Mouse (Mus musculus): Measurements from ENCODE around the gene N4bp2. TPM values are rescaled to one million over a fixed set of nuclear protein-coding genes. Genes with fewer than 3 reads are reported as not detected.

The N4bp2 gene
- total RNA-seq, 1 experiment, result 23.6 TPM

GRCm38 (mm10) chr5:65739366-65739765 lies 24.0 kb upstream of the N4bp2 start:
- Histone ChIP-seq H3K9me3 (ENCODE audit: control insufficient read depth, insufficient read depth, low read depth, low read length) (no peaks in the 10 kb centered on the region), H3K27ac (ENCODE audit: insufficient read depth, low read depth, low read length, poor library complexity, severe bottlenecking) (no peak overlapping the region), H3K4me1 (ENCODE audit: control insufficient read depth in 2 of 2, insufficient read depth in 2 of 2, low read length in 2 of 2, poor library complexity in 1 of 2) (no peaks in the 10 kb centered on the region), H3K9ac (ENCODE audit: insufficient read depth, low read depth, low read length, poor library complexity, severe bottlenecking) (no peak overlapping the region), H3K36me3 (ENCODE audit: control insufficient read depth, insufficient read depth, low read length, poor library complexity, severe bottlenecking) (no peaks in the 10 kb centered on the region), H3K4me3 (ENCODE audit: insufficient read depth in 1 of 2, low read depth in 1 of 2, low read length in 2 of 2, poor library complexity in 1 of 2, severe bottlenecking in 1 of 2) (no peak overlapping the region)
- TF ChIP-seq HCFC1 (IDR thresholded peaks at IDR 0.05; ENCODE audit: borderline replicate concordance, insufficient read depth, low read length) (no peak), CHD2 (IDR thresholded peaks at IDR 0.05; ENCODE audit: low read depth, low read length) (no peak), ZC3H11A (IDR thresholded peaks at IDR 0.05; ENCODE audit: borderline replicate concordance, low read depth, low read length) (no peak), MAFK (IDR thresholded peaks at IDR 0.05; ENCODE audit: insufficient read depth, low read depth, low read length) (no peak), ZNF384 (IDR thresholded peaks at IDR 0.05; ENCODE audit: low read depth, low read length) (no peak)
- no peak for DNase-seq (ENCODE audit: low read depth, low spot score)
- in situ Hi-C loops (cut with MboI; ENCODE audit: low sequenced_read_pairs in 2 of 2, unreplicated experiment in 2 of 2), result no loop called here

GRCm38 (mm10) chr5:65746908-65747307 lies 16.4 kb upstream of the N4bp2 start:
- H3K9me3 ChIP-seq (ENCODE audit: control insufficient read depth, insufficient read depth, low read depth, low read length), result no peaks in the 10 kb centered on the region
- TF ChIP-seq ZNF384 (IDR thresholded peaks at IDR 0.05; ENCODE audit: low read depth, low read length) (no peak), ZC3H11A (IDR thresholded peaks at IDR 0.05; ENCODE audit: borderline replicate concordance, low read depth, low read length) (no peak), HCFC1 (IDR thresholded peaks at IDR 0.05; ENCODE audit: borderline replicate concordance, insufficient read depth, low read length) (no peak), MAFK (IDR thresholded peaks at IDR 0.05; ENCODE audit: insufficient read depth, low read depth, low read length) (no peak), CHD2 (IDR thresholded peaks at IDR 0.05; ENCODE audit: low read depth, low read length) (no peak)
- H3K27ac ChIP-seq (ENCODE audit: insufficient read depth, low read depth, low read length, poor library complexity, severe bottlenecking), result no peak overlapping the region
- peaks cover 0 to 16% of the 10 kb centered on the region in 2 experiments; a peak in 2 of 4 replicates for H3K4me1 ChIP-seq (ENCODE audit: control insufficient read depth in 2 of 2, insufficient read depth in 2 of 2, low read length in 2 of 2, poor library complexity in 1 of 2)
- no peak overlapping the region for H3K4me3 ChIP-seq (ENCODE audit: insufficient read depth in 1 of 2, low read depth in 1 of 2, low read length in 2 of 2, poor library complexity in 1 of 2, severe bottlenecking in 1 of 2)
- in situ Hi-C loops (cut with MboI; ENCODE audit: low sequenced_read_pairs in 2 of 2, unreplicated experiment in 2 of 2), result no loop called here
- H3K9ac ChIP-seq (ENCODE audit: insufficient read depth, low read depth, low read length, poor library complexity, severe bottlenecking), result no peak overlapping the region
- DNase-seq (ENCODE audit: low read depth, low spot score), result no peak
- H3K36me3 ChIP-seq (ENCODE audit: control insufficient read depth, insufficient read depth, low read length, poor library complexity, severe bottlenecking), result no peaks in the 10 kb centered on the region

- H3K36me3 ChIP-seq (ENCODE audit: control insufficient read depth, insufficient read depth, low read length, poor library complexity, severe bottlenecking), result no peaks in the 10 kb centered on the region
- no peak overlapping the region for H3K4me3 ChIP-seq (ENCODE audit: insufficient read depth in 1 of 2, low read depth in 1 of 2, low read length in 2 of 2, poor library complexity in 1 of 2, severe bottlenecking in 1 of 2)
- H3K9ac ChIP-seq (ENCODE audit: insufficient read depth, low read depth, low read length, poor library complexity, severe bottlenecking), result no peak overlapping the region
- DNase-seq (ENCODE audit: low read depth, low spot score), result no peak
- peaks cover 0 to 21% of the 10 kb centered on the region in 2 experiments; a peak in 2 of 4 replicates for H3K4me1 ChIP-seq (ENCODE audit: control insufficient read depth in 2 of 2, insufficient read depth in 2 of 2, low read length in 2 of 2, poor library complexity in 1 of 2)
- no peak overlapping the region for H3K27ac ChIP-seq (ENCODE audit: insufficient read depth, low read depth, low read length, poor library complexity, severe bottlenecking)
- no peaks in the 10 kb centered on the region for H3K9me3 ChIP-seq (ENCODE audit: control insufficient read depth, insufficient read depth, low read depth, low read length)
- in situ Hi-C loops (cut with MboI; ENCODE audit: low sequenced_read_pairs in 2 of 2, unreplicated experiment in 2 of 2), result no loop called here
- TF ChIP-seq ZC3H11A (IDR thresholded peaks at IDR 0.05; ENCODE audit: borderline replicate concordance, low read depth, low read length) (no peak), HCFC1 (IDR thresholded peaks at IDR 0.05; ENCODE audit: borderline replicate concordance, insufficient read depth, low read length) (no peak), MAFK (IDR thresholded peaks at IDR 0.05; ENCODE audit: insufficient read depth, low read depth, low read length) (no peak), ZNF384 (IDR thresholded peaks at IDR 0.05; ENCODE audit: low read depth, low read length) (no peak), CHD2 (IDR thresholded peaks at IDR 0.05; ENCODE audit: low read depth, low read length) (no peak)
These were observed 14.9 kb upstream of the N4bp2 start for GRCm38 (mm10) chr5:65748386-65748785.

- TF ChIP-seq MAFK (IDR thresholded peaks at IDR 0.05; ENCODE audit: insufficient read depth, low read depth, low read length) (no peak), CHD2 (IDR thresholded peaks at IDR 0.05; ENCODE audit: low read depth, low read length) (no peak), ZC3H11A (IDR thresholded peaks at IDR 0.05; ENCODE audit: borderline replicate concordance, low read depth, low read length) (no peak), HCFC1 (IDR thresholded peaks at IDR 0.05; ENCODE audit: borderline replicate concordance, insufficient read depth, low read length) (no peak), ZNF384 (IDR thresholded peaks at IDR 0.05; ENCODE audit: low read depth, low read length) (no peak)
- no peak overlapping the region for H3K9ac ChIP-seq (ENCODE audit: insufficient read depth, low read depth, low read length, poor library complexity, severe bottlenecking)
- no peaks in the 10 kb centered on the region for H3K36me3 ChIP-seq (ENCODE audit: control insufficient read depth, insufficient read depth, low read length, poor library complexity, severe bottlenecking)
- no peak overlapping the region for H3K27ac ChIP-seq (ENCODE audit: insufficient read depth, low read depth, low read length, poor library complexity, severe bottlenecking)
- H3K4me3 ChIP-seq (ENCODE audit: insufficient read depth in 1 of 2, low read depth in 1 of 2, low read length in 2 of 2, poor library complexity in 1 of 2, severe bottlenecking in 1 of 2), result no peak overlapping the region
- no peak for DNase-seq (ENCODE audit: low read depth, low spot score)
- in situ Hi-C loops (cut with MboI; ENCODE audit: low sequenced_read_pairs in 2 of 2, unreplicated experiment in 2 of 2), result no loop called here
- peaks cover 0 to 21% of the 10 kb centered on the region in 2 experiments; a peak in 2 of 4 replicates for H3K4me1 ChIP-seq (ENCODE audit: control insufficient read depth in 2 of 2, insufficient read depth in 2 of 2, low read length in 2 of 2, poor library complexity in 1 of 2)
- no peaks in the 10 kb centered on the region for H3K9me3 ChIP-seq (ENCODE audit: control insufficient read depth, insufficient read depth, low read depth, low read length)
These were observed 14.4 kb upstream of the N4bp2 start for GRCm38 (mm10) chr5:65748880-65749279.

- Histone ChIP-seq H3K4me3 (ENCODE audit: insufficient read depth in 1 of 2, low read depth in 1 of 2, low read length in 2 of 2, poor library complexity in 1 of 2, severe bottlenecking in 1 of 2) (no peak overlapping the region), H3K27ac (ENCODE audit: insufficient read depth, low read depth, low read length, poor library complexity, severe bottlenecking) (no peak overlapping the region), H3K9ac (ENCODE audit: insufficient read depth, low read depth, low read length, poor library complexity, severe bottlenecking) (no peak overlapping the region), H3K36me3 (ENCODE audit: control insufficient read depth, insufficient read depth, low read length, poor library complexity, severe bottlenecking) (no peaks in the 10 kb centered on the region), H3K9me3 (ENCODE audit: control insufficient read depth, insufficient read depth, low read depth, low read length) (no peaks in the 10 kb centered on the region), H3K4me1 (ENCODE audit: control insufficient read depth in 2 of 2, insufficient read depth in 2 of 2, low read length in 2 of 2, poor library complexity in 1 of 2) (peaks cover 0 to 19% of the 10 kb centered on the region in 2 experiments; a peak in 2 of 4 replicates)
- TF ChIP-seq ZC3H11A (IDR thresholded peaks at IDR 0.05; ENCODE audit: borderline replicate concordance, low read depth, low read length) (no peak), MAFK (IDR thresholded peaks at IDR 0.05; ENCODE audit: insufficient read depth, low read depth, low read length) (no peak), CHD2 (IDR thresholded peaks at IDR 0.05; ENCODE audit: low read depth, low read length) (no peak), HCFC1 (IDR thresholded peaks at IDR 0.05; ENCODE audit: borderline replicate concordance, insufficient read depth, low read length) (no peak), ZNF384 (IDR thresholded peaks at IDR 0.05; ENCODE audit: low read depth, low read length) (no peak)
- in situ Hi-C loops (cut with MboI; ENCODE audit: low sequenced_read_pairs in 2 of 2, unreplicated experiment in 2 of 2), result no loop called here
- no peak for DNase-seq (ENCODE audit: low read depth, low spot score)
These were observed 11.3 kb upstream of the N4bp2 start for GRCm38 (mm10) chr5:65752021-65752420.
